Mouse (Mus musculus) telencephalon, adult 2 months (tissue): ENCODE data around the gene H3f3b.

Source experiments
- DNase-seq: peaks from one replicate; pipeline ENCODE4 v3.0.0-alpha.2; 2011; ENCODE audit warnings: low read depth, low spot score

Gene H3f3b

GRCm38 (mm10) chr11:116001725-116002124 lies 26.0 kb downstream of the H3f3b start:
- DNase-seq: no peak

- no peak for DNase-seq
These were observed 27.2 kb downstream of the H3f3b start for GRCm38 (mm10) chr11:116000607-116001006.

- DNase-seq: no peak
These were observed 28.1 kb downstream of the H3f3b start for GRCm38 (mm10) chr11:115999538-116000143.

DNA sequence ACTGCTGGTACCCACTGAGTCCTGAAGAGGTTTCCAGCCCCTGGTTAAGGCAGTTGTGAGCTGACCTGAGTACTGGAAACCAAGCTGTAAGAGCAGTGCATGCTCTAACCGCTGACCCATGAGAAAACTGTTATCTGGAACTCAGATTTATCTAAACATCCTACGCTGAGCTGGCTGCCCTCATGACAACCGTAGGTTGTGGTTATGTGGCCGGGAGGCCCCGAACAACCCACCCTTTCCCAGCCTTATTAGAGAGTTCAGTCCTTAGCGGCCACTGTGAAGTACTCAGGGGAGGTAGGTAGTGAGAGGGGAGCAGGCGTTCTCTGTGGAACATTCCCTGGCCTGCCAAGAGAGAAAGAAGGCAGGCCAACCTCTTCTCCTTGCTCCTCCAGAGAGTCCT lies 28.7 kb downstream of the H3f3b start:
- no peak for DNase-seq

GRCm38 (mm10) chr11:115997662-115998061 lies 30.1 kb downstream of the H3f3b start:
- no peak for DNase-seq

- no peak for DNase-seq
These were observed 30.7 kb downstream of the H3f3b start for GRCm38 (mm10) chr11:115997047-115997446.

DNA sequence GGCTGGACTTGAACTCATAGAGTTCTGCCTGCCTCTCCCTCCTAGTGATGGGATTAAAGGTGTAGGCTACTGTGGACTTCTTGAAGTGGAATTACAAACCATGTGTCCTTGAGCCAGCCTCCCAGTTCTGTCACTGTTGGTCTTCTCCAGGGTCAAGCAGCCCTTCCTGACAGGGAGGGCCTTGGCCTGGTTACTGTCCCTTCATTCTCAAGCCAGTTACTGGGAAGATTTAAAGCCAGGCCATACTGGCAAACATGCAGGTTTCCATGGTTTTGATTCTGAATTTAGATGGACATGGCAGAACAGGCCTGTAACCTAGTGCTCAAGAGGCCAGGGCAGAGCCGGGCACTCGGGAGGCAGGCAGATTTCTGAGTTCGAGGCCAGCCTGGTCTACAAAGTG lies 32.5 kb downstream of the H3f3b start:
- DNase-seq: no peak

DNA sequence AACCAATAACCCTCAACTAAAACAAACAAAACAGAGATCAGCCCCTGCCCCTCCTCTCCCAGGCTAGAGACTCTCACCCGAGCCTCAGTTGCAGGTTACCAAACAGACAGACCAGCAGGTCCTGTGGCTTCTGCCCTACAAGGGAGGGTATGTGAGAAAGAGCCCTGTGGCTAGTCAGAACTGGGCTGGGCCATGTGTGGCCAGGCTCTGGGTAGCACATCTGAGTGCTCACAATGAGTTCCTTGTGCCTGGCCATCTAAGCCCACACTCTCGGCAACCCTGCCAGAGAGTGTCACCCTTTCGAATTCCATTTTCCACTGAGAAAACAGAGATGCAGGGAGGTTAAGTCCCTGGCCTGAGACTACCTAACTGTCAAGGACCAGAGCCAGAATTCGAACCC lies 35.7 kb downstream of the H3f3b start:
- peak; percentile 38 for DNase-seq

DNA sequence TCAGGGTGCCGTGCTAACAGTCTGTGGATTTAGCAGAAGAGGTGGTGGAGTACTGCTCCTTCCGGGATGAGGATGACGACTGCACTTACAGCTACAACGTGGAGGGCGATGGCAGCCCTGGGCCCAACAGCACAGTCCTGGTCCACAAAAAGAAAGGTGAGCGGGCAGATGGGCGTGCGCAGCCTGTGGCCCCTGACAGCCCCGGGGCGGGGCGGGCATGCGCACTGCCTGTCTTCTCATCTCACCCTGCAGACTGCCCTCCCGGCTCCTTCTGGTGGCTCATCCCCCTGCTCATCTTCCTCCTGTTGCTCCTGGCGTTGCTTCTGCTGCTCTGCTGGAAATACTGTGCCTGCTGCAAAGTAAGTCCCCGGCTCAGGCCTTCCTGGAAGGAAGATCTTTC lies 38.1 kb downstream of the H3f3b start:
- no peak for DNase-seq

- no peak for DNase-seq
These were observed 44.5 kb downstream of the H3f3b start for GRCm38 (mm10) chr11:115983291-115983690.

DNA sequence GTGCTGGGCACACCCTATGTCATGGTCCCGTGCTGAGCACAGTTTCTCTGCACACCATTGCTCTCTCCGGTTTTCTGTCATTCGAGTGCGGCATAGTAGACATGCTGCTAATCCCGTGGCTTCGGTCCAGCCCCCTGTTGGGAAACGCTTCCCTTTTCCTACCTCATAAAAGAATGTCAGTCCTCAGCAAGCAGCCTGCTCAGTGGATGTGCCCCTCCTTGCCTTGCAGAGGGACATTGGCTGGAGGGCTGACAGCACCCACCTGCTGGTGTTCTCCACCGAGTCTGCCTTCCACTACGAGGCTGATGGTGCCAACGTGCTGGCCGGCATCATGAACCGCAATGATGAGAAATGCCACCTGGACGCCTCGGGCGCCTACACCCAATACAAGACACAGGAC lies 45.3 kb downstream of the H3f3b start:
- DNase-seq: no peak

DNA sequence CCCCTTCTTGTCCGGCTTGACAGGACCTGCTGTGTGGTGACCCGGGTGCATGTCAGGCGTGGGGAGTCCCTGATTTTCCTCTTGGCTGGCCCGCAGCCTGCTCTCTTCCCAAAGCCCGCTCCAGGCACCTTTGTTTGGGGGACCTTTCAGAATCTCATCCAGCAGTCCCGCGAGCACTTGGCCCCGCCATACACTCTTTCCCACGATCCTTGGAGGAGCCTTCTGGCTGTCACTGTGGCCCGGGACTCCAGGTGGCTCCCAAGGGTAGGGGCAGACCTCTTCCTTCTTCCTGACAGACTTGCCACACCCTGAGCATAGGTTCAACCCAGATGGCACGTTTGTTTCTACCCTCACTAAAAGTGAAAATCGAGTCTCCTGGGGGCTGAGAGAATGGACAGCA lies 52.2 kb downstream of the H3f3b start:
- no peak for DNase-seq

GRCm38 (mm10) chr11:115975083-115975420 lies 52.7 kb downstream of the H3f3b start:
- no peak for DNase-seq

DNA sequence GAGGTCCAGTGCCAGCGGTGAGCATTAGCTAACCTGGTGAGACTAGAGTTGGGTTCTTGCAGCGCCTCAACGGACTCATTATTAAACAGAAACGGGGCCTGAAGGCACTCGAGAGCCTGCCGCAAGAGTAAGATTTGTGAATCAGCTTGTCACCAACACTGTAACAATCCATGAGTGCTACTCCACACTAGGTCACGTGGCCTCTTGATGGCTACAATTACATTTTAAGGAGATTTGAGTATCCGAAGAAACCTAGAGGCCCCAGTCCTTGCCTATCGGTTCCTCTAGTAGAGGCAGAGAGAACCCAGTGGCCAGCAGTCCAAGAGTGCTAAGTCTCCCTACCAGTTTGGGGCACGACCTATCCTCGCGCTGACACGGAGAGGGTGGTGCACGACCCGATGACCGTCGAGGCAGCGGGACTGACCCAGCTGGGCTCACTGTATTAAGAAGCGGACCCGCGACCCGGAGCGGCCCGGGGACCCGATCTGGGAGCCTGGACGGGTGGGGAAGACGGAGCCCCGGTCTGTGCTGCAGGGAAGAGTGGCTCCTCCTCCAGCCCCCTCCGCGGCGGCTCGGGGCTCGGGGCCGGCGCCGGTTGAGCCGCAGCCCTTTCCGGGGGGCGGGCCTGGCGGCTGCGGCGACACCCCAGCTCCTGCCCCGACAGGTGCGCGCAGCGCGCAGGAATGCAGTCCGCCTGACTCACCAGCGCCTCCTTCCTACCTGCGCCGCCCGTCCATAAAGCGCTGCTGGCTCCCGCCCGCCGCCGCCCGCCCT lies 53.3 kb downstream of the H3f3b start, which contains the start of gene Itgb4:
Gene Itgb4 (plus strand): TSS at position 401 of the 774 bp plus-strand sequence.
- DNase-seq: no peak
